Mouse (Mus musculus): ENCODE results near the gene Wee1.
"Not testable (repeated sequence)": the region's sequence is repeated elsewhere in the genome, so short reads cannot be mapped to it uniquely, and the experiment has no call there.

- not testable (repeated sequence) for TF ChIP-seq FLI1 (IDR thresholded peaks at IDR 0.05; ENCODE audit: low read length); GATA1 (IDR thresholded peaks at IDR 0.05; ENCODE audit: borderline replicate concordance, low read length)
Measured at GRCm38 (mm10) chr7:110160109-110160508, 38.3 kb downstream of the Wee1 start.

Data from megakaryocyte, embryonic 14.5 days (primary cell).